Mouse (Mus musculus) CH12.LX (cell line): ENCODE data around the gene Aurkaip1. TPM values are rescaled to one million over a fixed set of nuclear protein-coding genes. Genes with fewer than 3 reads are reported as not detected.

ENCODE experiments used
- DNase-seq: peaks from one replicate; pipeline ENCODE4 v3.0.0-alpha.2; 2013; ENCODE audit errors: extremely low read depth
- H3K27ac ChIP-seq: 2 replicates; pipeline ENCODE4 v1.5.1; 2012; ENCODE audit warnings: low read depth, mild to moderate bottlenecking, control low read depth, moderate library complexity; ENCODE audit not compliant: insufficient read depth
- H3K27me3 ChIP-seq: replicated peaks from 2 replicates; pipeline ENCODE3; 2012; ENCODE audit warnings: inconsistent platforms
- H3K36me3 ChIP-seq, 2 experiments: replicated peaks in 1 of 2; 2 replicates each; pipeline versions ENCODE3 to v1.6.1; 2012; ENCODE audit warnings: inconsistent platforms in 1 of 2, low read length in 1 of 2, mild to moderate bottlenecking in 1 of 2, mixed read lengths in 1 of 2, moderate library complexity in 1 of 2; ENCODE audit not compliant: control insufficient read depth in 1 of 2, insufficient read depth in 1 of 2
- H3K4me1 ChIP-seq, 2 experiments: 2 replicates each; pipeline ENCODE4 v1.6.1; 2012; ENCODE audit warnings: inconsistent platforms in 1 of 2, moderate library complexity in 1 of 2; ENCODE audit not compliant: insufficient read depth in 2 of 2, control insufficient read depth in 1 of 2
- H3K4me2 ChIP-seq: 2 replicates; pipeline ENCODE4 v1.6.1; 2012; ENCODE audit warnings: low read depth, mild to moderate bottlenecking, control low read depth; ENCODE audit not compliant: poor library complexity, insufficient read depth, severe bottlenecking
- H3K4me3 ChIP-seq, 3 experiments: fragments of 150-350 bp in 1 of 3; sonication (generic) in 1 of 3; replicated peaks in 1 of 3; 2 replicates each; pipeline versions ENCODE3 to v1.5.1; 2011 to 2012; ENCODE audit warnings: low read depth in 2 of 3, low read length in 2 of 3, mild to moderate bottlenecking in 2 of 3, moderate library complexity in 2 of 3, control low read depth in 1 of 3, improper control_type of control experiment in 1 of 3, inconsistent platforms in 1 of 3, mixed read lengths in 1 of 3; ENCODE audit not compliant: poor library complexity in 1 of 3
- H3K79me2 ChIP-seq: replicated peaks from 2 replicates; pipeline ENCODE4 v1.6.1; 2012; ENCODE audit warnings: mild to moderate bottlenecking, moderate library complexity; ENCODE audit not compliant: control insufficient read depth, poor library complexity, insufficient read depth, severe bottlenecking; ENCODE audit errors: extremely low read depth
- H3K9ac ChIP-seq: 2 replicates; pipeline ENCODE4 v1.6.1; 2012; ENCODE audit warnings: low read depth, mild to moderate bottlenecking, control low read depth, moderate library complexity; ENCODE audit not compliant: insufficient read depth
- H3K9me3 ChIP-seq: replicated peaks from 2 replicates; pipeline ENCODE3; 2012; ENCODE audit warnings: low read length, inconsistent platforms, mixed read lengths
- ETS1 ChIP-seq: conservative IDR thresholded peaks from 2 replicates; pipeline ENCODE4 v1.6.1; 2012; ENCODE audit warnings: low read depth, mild to moderate bottlenecking, inconsistent platforms, low read length, improper control_type of control experiment, moderate library complexity
- HCFC1 ChIP-seq: IDR thresholded peaks from 2 replicates; pipeline ENCODE4 v1.6.1; 2012; ENCODE audit warnings: low read depth, mild to moderate bottlenecking, inconsistent platforms, low read length, improper control_type of control experiment
- MXI1 ChIP-seq: IDR thresholded peaks from 2 replicates; pipeline ENCODE4 v1.6.1; 2011; ENCODE audit warnings: mild to moderate bottlenecking, low read depth, low read length, improper control_type of control experiment
- MYC ChIP-seq: IDR thresholded peaks from 2 replicates; pipeline ENCODE4 v1.6.1; 2011; ENCODE audit warnings: low read depth, mild to moderate bottlenecking, improper control_type of control experiment, low read length
- PAX5 ChIP-seq: IDR thresholded peaks from 2 replicates; pipeline ENCODE4 v1.6.1; 2012; ENCODE audit warnings: low read length, inconsistent platforms, mixed read lengths
- POLR2A ChIP-seq: IDR thresholded peaks from 2 replicates; pipeline ENCODE4 v1.6.1; 2011; ENCODE audit warnings: low read depth, mild to moderate bottlenecking, improper control_type of control experiment, low read length
- SIN3A ChIP-seq: IDR thresholded peaks from 2 replicates; pipeline ENCODE4 v1.6.1; 2012; ENCODE audit warnings: low read length, improper control_type of control experiment, inconsistent platforms
- TCF12 ChIP-seq: IDR thresholded peaks from 2 replicates; pipeline ENCODE4 v1.6.1; 2014; ENCODE audit warnings: low read depth, mild to moderate bottlenecking, inconsistent platforms, low read length, improper control_type of control experiment
- UBTF ChIP-seq: IDR thresholded peaks from 2 replicates; pipeline ENCODE4 v1.6.1; 2012; ENCODE audit warnings: low read depth, mild to moderate bottlenecking, inconsistent platforms, low read length, improper control_type of control experiment, moderate library complexity
- USF2 ChIP-seq: conservative IDR thresholded peaks from 2 replicates; pipeline ENCODE4 v1.6.1; 2011; ENCODE audit warnings: low read depth, low read length, improper control_type of control experiment
- ZKSCAN1 ChIP-seq: IDR thresholded peaks from 2 replicates; pipeline ENCODE4 v1.6.1; 2012; ENCODE audit warnings: low read depth, inconsistent platforms, low read length, improper control_type of control experiment, borderline replicate concordance
- ZMIZ1 ChIP-seq: IDR thresholded peaks from 2 replicates; pipeline ENCODE4 v1.6.1; 2012; ENCODE audit warnings: low read depth, mild to moderate bottlenecking, inconsistent platforms, low read length, improper control_type of control experiment
- ZNF384 ChIP-seq: IDR thresholded peaks from 2 replicates; pipeline ENCODE4 v1.6.1; 2012; ENCODE audit warnings: low read depth, low read length, improper control_type of control experiment, inconsistent platforms
- dilution Hi-C: fragments of 300-500 bp; cut with MboI; formaldehyde crosslinking; loops from 2 replicates; pipeline ENCODE4 v1.14.3; 2020; ENCODE audit warnings: low sequenced_read_pairs; ENCODE audit not compliant: extremely low pct_unique_long_range_greater_than_20kb, extremely low pct_ligation_motif_present
- in situ Hi-C: fragments of 300-500 bp; cut with MboI; formaldehyde crosslinking; loops from 3 replicates; pipeline ENCODE4 v1.14.3; 2019; ENCODE audit warnings: low sequenced_read_pairs, low pct_ligation_motif_present, low pct_unique_long_range_greater_than_20kb, mixed read lengths
- polyA plus RNA-seq: library from polyadenylated mRNA; unstranded; fragments of >175 nt; gene quantifications from 2 replicates; pipeline ENCODE4 v1.2.1, GENCODE M21; 2012; ENCODE audit warnings: low read depth; ENCODE audit not compliant: insufficient read length
- total RNA-seq, 2 experiments: library from RNA; depleted of rRNA; stranded (reverse); fragments of 300-350 nt in 1 of 2; fragments of >200 nt in 1 of 2; gene quantifications; 2 replicates each; pipeline ENCODE4 v1.2.3; 2012 to 2014

Gene Aurkaip1
- total and polyA plus RNA-seq, 3 experiments, result 141 to 162 (median 149) TPM

- H3K36me3 ChIP-seq, result no peaks in the 10 kb centered on the region
- no peaks in the 10 kb centered on the region for H3K9me3 ChIP-seq
- DNase-seq, result no peak
- no peak within 1 kb of the TSS for H3K4me2 ChIP-seq
- no peak within 1 kb of the TSS for H3K4me3 ChIP-seq
- H3K9ac ChIP-seq, result no peak within 1 kb of the TSS
- in situ Hi-C loops, result no loop called here
- no peaks in the 10 kb centered on the region for H3K79me2 ChIP-seq
- H3K27me3 ChIP-seq, result peaks cover 32% of the 10 kb centered on the region
- TF ChIP-seq ZMIZ1 (no peak), MXI1 (no peak), HCFC1 (no peak), ZNF384 (no peak), USF2 (no peak), MYC (no peak)
- H3K27ac ChIP-seq, result no peak within 1 kb of the TSS
- dilution Hi-C loops, result no loop called here
- peaks cover 2 to 8% of the 10 kb centered on the region in 2 experiments; a peak in 3 of 4 replicates for H3K4me1 ChIP-seq
Observed at GRCm38 (mm10) chr4:155790021-155790489, 41.0 kb upstream of the Aurkaip1 start, which contains the start of gene Ankrd65. Gene Ankrd65 (plus strand): TSS chr4:155790439.

GRCm38 (mm10) chr4:155790650-155791161, 40.4 kb upstream of the Aurkaip1 start:
- dilution Hi-C loops, result no loop called here
- no peak for TF ChIP-seq SIN3A
- TF ChIP-seq POLR2A, result no peak
- TF ChIP-seq ZKSCAN1, result no peak
- no peak for TF ChIP-seq TCF12
- no peak for TF ChIP-seq UBTF
- TF ChIP-seq ETS1, result no peak
- TF ChIP-seq PAX5, result no peak
- Histone ChIP-seq H3K79me2 (no peaks in the 10 kb centered on the region), H3K27me3 (peaks cover 27% of the 10 kb centered on the region), H3K9me3 (no peaks in the 10 kb centered on the region), H3K4me3 (no peak overlapping the region), H3K4me1 (peaks cover 1 to 2% of the 10 kb centered on the region in 2 experiments; a peak in 1 of 4 replicates), H3K9ac (no peak overlapping the region), H3K36me3 (no peaks in the 10 kb centered on the region), H3K27ac (no peak overlapping the region), H3K4me2 (no peak overlapping the region)
- DNase-seq, result no peak
- in situ Hi-C loops, result no loop called here
